Mouse (Mus musculus) midbrain, embryonic 15.5 days (tissue): ENCODE results near the gene Pigx. TPM values are rescaled to one million over a fixed set of nuclear protein-coding genes. Genes with fewer than 3 reads are reported as not detected.
"Not testable (repeated sequence)": the region's sequence is repeated elsewhere in the genome, so short reads cannot be mapped to it uniquely, and the experiment has no call there.

Source experiments
- ATAC-seq: fragments of 200-750 bp; cut with Nextera tagmentation; replicated peaks from 2 replicates; pipeline ENCODE4 v1.8.0; 2017; ENCODE audit warnings: moderate TSS enrichment
- H3K27ac ChIP-seq: fragments of 300-500 bp; sonication (generic); 2 replicates; pipeline ENCODE4 v1.5.1; 2015; ENCODE audit warnings: mild to moderate bottlenecking, inconsistent platforms
- H3K27me3 ChIP-seq: fragments of 300-500 bp; sonication (generic); replicated peaks from 2 replicates; pipeline ENCODE4 v1.6.1; 2015; ENCODE audit warnings: inconsistent platforms
- H3K36me3 ChIP-seq: fragments of 300-500 bp; sonication (generic); replicated peaks from 2 replicates; pipeline ENCODE4 v1.6.1; 2015; ENCODE audit warnings: inconsistent platforms
- H3K4me1 ChIP-seq: fragments of 300-500 bp; sonication (generic); 2 replicates; pipeline ENCODE4 v1.6.1; 2015; ENCODE audit warnings: inconsistent platforms
- H3K4me2 ChIP-seq: fragments of 300-500 bp; sonication (generic); 2 replicates; pipeline ENCODE4 v1.6.1; 2015; ENCODE audit warnings: inconsistent platforms, mild to moderate bottlenecking, moderate library complexity
- H3K4me3 ChIP-seq: fragments of 300-500 bp; sonication (generic); 2 replicates; pipeline ENCODE4 v1.5.1; 2015; ENCODE audit warnings: mild to moderate bottlenecking, inconsistent platforms
- H3K9ac ChIP-seq: fragments of 300-500 bp; sonication (generic); 2 replicates; pipeline ENCODE4 v1.6.1; 2015; ENCODE audit warnings: mild to moderate bottlenecking, inconsistent platforms
- H3K9me3 ChIP-seq: fragments of 300-500 bp; sonication (generic); 2 replicates; pipeline ENCODE4 v1.6.1; 2016; ENCODE audit warnings: inconsistent platforms
- WGBS: fragments of 180-500 bp; shearing (Covaris S2); methylation state at CpG from one replicate; pipeline ENCODE4 v1.1.7; 2015; ENCODE audit warnings: mixed read lengths; 5-methylcytosine and 5-hydroxymethylcytosine counted together
- polyA plus RNA-seq: library from polyadenylated mRNA; unstranded; fragments of >200 nt; fragmentation: Nextera tagmentation; extraction: Ambion mirVana; gene quantifications from 2 replicates; pipeline ENCODE4 v1.2.1, GENCODE M21; 2015

The Pigx gene
- polyA plus RNA-seq, 1 experiment from 2014 or later: 106 TPM

DNA sequence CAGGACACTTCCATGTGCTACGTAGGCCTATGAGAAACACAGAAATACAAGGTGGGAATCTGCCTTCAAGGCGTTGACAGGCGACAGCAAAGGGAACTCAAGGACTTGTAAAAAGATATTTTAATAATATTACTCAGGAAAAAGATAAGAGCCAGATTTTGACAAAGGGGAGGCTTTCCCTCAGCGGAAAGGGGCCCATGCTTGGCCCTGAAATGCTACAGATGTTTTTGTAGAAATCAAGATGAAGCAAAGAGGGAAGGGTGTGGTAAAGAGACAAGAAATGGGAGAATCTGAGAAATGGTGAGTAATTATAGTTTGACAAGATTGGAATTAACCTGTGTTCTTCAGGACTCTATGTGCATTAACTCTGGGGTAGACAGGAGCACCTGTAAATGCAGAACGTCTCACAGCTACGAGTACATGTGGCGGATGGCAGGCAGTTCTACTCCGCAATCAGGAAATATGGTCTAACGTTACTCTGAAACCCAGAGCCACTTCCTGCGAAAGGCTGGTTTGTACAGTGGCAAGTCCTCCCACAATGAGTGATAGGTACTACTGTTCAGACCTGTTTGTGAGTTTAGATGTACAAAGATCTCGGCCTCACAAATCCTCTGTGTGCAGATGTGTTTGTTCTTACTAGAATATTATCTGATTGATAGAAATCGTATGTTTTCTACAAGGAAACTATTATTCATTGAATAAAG lies 8.0 kb upstream of the Pigx start:
- Histone ChIP-seq H3K27me3 (no peaks in the 10 kb centered on the region), H3K9ac (no peak overlapping the region), H3K9me3 (no peaks in the 10 kb centered on the region), H3K4me3 (no peak overlapping the region), H3K4me2 (no peak overlapping the region), H3K27ac (no peak overlapping the region), H3K4me1 (no peaks in the 10 kb centered on the region), H3K36me3 (peaks cover 25% of the 10 kb centered on the region)
- 92% methylated on average over 12 of the region's 12 CpGs for WGBS
- no peak for ATAC-seq

DNA sequence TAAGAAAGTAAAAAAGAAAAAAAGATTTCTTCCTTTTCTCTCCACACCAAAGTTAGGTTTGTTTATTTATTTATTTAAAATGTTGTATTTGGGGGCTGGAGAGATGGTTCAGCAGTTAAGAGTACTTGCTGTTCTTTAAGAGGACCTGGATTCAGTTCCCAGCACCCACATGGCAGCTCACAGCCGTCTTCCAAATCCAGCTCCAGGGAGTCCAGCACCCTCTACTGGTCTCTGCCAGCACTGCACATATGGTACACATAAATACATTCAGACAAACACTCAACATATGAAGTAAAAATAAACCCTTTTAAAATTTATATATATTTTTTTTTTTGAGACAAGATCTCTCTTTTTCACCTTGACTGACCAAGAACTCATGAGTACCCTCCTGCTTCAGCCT lies 6.2 kb upstream of the Pigx start:
- Histone ChIP-seq H3K27ac (no peak overlapping the region), H3K4me1 (no peaks in the 10 kb centered on the region), H3K4me2 (no peak overlapping the region), H3K4me3 (no peak overlapping the region), H3K36me3 (peaks cover 26% of the 10 kb centered on the region), H3K27me3 (no peaks in the 10 kb centered on the region), H3K9me3 (no peaks in the 10 kb centered on the region), H3K9ac (no peak overlapping the region)
- WGBS: 92% methylated on average over 1 of the region's 1 CpGs
- no peak for ATAC-seq

DNA sequence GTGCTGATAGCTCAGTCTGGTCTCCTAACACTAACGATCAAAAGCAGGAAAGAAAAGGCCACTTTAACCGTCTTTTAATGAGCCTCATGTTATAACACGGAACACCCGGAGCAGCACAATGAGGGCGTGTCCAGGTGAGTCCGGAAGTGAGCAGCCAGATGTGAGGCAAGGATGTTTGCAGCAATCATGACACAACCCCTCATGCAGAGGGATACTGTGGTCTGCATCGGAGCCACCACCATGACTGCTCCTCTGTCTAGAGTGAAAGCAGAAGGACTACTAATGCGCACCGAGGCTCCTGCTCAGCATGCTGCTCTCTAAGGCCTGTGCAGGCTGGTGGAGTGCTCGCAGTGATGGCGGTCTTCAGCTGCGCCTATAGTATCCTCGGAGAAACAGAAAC lies 2.8 kb upstream of the Pigx start:
- no peak overlapping the region for H3K27ac ChIP-seq
- no peak overlapping the region for H3K4me3 ChIP-seq
- peaks cover 19% of the 10 kb centered on the region; the same call in 1 of the 2 replicates for H3K36me3 ChIP-seq
- no peaks in the 10 kb centered on the region for H3K9me3 ChIP-seq
- peaks cover 21% of the 10 kb centered on the region for H3K4me1 ChIP-seq
- WGBS: 94% methylated on average over 13 of the region's 13 CpGs
- ATAC-seq: no peak
- no peaks in the 10 kb centered on the region for H3K27me3 ChIP-seq
- H3K4me2 ChIP-seq: no peak overlapping the region
- no peak overlapping the region for H3K9ac ChIP-seq

DNA sequence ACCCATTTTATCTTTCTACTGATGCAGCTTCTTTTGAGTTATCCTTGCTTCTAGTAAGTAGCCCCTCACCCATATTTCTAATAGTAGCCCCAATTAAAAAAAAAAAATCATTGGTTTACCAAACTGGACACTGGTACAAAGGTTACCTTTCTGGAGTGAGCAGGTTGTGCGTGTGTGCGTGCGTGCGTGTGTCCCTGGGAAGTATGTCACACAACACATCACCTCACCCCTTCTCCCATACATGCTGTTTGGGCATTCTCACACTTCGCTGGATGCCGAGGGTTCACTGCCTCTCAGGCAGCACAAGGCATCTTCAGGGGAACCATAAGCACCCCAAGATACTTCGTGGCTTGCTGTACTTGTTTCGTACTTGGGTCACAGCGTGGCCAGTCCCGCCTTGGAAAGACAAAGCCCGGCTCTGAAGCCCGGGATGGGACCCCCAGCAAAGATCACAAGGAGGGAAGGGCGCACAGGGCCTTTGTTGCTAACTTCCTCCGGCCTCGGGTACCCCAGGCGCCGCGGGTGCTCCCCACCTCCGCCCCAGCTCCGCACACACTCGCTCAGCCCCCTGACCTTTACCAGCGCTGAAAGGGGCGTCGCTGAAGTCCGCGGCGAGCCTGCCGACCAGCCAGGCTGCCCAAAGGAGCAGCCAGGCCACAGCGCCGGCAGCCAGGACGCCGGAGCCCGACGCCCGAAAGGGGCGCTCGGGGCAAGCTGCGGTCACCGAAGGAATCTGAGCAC lies 473 bp downstream of the Pigx start:
- Histone ChIP-seq H3K4me2 (peak overlapping the region; percentile 66), H3K4me1 (peaks cover 21% of the 10 kb centered on the region), H3K36me3 (peaks cover 6% of the 10 kb centered on the region; the same call in 1 of the 2 replicates), H3K9me3 (no peaks in the 10 kb centered on the region), H3K4me3 (peak overlapping the region; percentile 90), H3K27ac (peak overlapping the region; percentile 85), H3K27me3 (no peaks in the 10 kb centered on the region), H3K9ac (peak overlapping the region; percentile 77)
- 0% methylated on average over 38 of the region's 39 CpGs for WGBS
- ATAC-seq: peak; percentile 80

DNA sequence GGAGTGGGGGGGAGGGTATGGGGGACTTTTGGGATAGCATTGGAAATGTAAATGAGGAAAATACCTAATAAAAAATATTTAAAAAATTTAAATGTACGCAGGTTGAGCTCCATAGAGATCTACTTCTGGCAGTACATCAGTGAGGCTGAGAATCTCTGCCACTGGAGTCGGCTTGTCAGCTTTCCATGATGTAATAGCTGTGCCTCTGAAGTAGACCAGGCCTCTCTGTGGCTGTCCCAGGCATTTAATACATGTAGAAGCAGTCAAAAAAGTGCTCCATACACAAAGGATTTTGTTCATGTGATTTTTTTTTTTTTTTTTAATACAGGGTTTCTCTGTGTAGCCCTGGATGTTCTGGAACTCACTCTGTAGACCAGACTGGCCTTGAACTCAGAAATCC lies 1.8 kb downstream of the Pigx start:
- peaks cover 21% of the 10 kb centered on the region for H3K4me1 ChIP-seq
- not testable (repeated sequence) for H3K4me3 ChIP-seq, H3K27me3 ChIP-seq, H3K4me2 ChIP-seq, H3K9me3 ChIP-seq, H3K9ac ChIP-seq, H3K36me3 ChIP-seq, ATAC-seq, H3K27ac ChIP-seq
- WGBS: 91% methylated on average over 2 of the region's 2 CpGs

DNA sequence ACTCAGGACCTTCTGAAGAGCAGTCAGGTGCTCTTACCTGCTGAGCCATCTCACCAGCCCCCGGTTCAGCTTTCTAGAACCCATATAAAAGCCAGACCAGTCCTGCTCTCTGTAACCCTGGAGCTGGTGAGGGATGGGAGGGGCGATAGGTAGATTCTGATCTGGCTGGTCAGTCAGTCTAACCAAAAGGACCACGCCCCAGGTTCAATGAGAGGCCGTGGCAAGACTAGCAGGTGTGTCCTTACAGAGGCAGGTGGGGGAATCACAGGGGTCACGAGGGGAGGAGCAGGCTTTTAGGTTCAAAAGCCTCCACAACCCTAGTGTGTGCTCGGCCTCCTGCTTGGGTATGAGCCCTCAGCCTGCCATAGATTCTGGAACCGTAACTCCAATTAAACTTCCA lies 8.1 kb downstream of the Pigx start:
- WGBS: 96% methylated on average over 7 of the region's 7 CpGs
- Histone ChIP-seq H3K36me3 (peaks cover 34% of the 10 kb centered on the region), H3K4me3 (no peak overlapping the region), H3K4me1 (no peaks in the 10 kb centered on the region), H3K9me3 (no peaks in the 10 kb centered on the region), H3K4me2 (no peak overlapping the region), H3K27ac (no peak overlapping the region), H3K27me3 (no peaks in the 10 kb centered on the region), H3K9ac (no peak overlapping the region)
- no peak for ATAC-seq

DNA sequence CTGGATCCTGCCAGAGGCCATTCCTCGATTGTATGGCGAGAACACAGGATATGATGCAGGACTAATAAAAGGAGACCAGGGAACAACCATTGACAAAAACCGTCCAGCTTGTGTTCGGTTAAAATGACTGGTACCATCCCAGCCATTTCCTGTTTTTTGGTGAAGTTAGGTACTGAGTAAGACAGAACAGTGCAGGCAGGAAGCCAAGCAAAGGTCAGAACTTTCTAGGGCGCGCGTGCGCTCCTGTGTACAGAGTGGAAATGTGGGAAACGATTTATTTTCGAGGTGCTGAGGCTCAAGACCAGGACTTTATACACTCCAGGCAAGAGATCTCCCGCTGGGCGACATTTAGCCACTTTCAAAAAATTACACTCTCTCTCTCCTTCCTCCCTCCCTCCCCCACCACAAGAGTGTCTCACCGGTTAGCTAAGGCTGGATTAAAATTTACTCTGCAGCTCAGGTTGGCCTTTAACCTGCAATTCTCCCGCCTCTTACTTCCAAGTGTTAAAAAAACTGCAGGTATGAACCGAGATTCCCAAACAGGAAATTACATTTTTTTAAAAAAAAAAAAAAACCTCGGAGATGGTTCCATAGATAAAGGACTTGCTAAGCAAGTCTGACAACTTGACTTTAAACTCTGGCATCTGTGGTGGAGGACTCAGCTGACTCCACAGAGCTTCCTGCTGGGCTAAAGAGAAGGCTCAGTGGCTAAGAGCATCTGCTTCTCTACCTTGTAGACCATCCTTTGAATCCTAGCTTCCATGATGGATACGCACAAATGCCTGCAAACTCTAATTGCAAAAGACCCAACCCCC lies 11.7 kb downstream of the Pigx start:
- Histone ChIP-seq H3K4me2 (no peak overlapping the region), H3K27ac (no peak overlapping the region), H3K9ac (no peak overlapping the region), H3K36me3 (peaks cover 52% of the 10 kb centered on the region), H3K9me3 (no peaks in the 10 kb centered on the region), H3K4me3 (no peak overlapping the region), H3K4me1 (no peaks in the 10 kb centered on the region), H3K27me3 (no peaks in the 10 kb centered on the region)
- ATAC-seq: no peak
- WGBS: 92% methylated on average over 17 of the region's 17 CpGs

DNA sequence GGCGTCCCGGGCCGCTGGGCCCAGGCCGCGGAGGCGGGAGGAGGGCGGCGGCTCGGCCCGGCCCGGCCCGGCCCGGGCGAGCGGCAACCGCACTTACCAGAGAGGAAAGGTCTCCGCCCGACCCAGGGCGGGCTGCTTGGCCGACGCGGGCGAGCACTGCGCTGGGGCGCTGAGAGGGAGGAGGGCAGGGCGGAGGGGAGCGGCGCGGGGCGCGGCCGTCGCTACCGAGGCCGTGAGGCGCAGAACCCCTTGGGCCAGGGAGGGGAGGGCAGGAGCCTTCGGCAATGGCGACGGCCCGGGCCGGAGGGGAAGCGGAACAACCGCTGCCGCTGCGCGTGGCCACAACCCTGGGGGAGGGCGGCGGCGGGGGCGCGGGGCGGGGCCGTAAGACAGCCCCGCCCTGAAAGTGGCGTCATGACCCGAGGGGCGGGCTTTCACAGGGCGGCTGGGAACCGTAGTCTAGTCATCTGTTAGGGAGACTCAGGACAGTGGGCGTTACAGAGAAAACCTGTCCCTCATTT lies 20.5 kb downstream of the Pigx start, which contains the start of gene Pak2:
Gene Pak2, minus strand, starts transcription at position 352 of the 521 bp plus-strand sequence.
- Histone ChIP-seq H3K4me2 (peak within 1 kb of the TSS; percentile 69), H3K4me3 (peak within 1 kb of the TSS; percentile 96), H3K9me3 (no peaks in the 10 kb centered on the region), H3K36me3 (no peaks in the 10 kb centered on the region), H3K4me1 (peaks cover 27% of the 10 kb centered on the region), H3K27ac (peak within 1 kb of the TSS; percentile 93), H3K27me3 (no peaks in the 10 kb centered on the region), H3K9ac (peak within 1 kb of the TSS; percentile 93)
- WGBS: 0% methylated on average over 35 of the region's 60 CpGs
- peak; percentile 97 for ATAC-seq

DNA sequence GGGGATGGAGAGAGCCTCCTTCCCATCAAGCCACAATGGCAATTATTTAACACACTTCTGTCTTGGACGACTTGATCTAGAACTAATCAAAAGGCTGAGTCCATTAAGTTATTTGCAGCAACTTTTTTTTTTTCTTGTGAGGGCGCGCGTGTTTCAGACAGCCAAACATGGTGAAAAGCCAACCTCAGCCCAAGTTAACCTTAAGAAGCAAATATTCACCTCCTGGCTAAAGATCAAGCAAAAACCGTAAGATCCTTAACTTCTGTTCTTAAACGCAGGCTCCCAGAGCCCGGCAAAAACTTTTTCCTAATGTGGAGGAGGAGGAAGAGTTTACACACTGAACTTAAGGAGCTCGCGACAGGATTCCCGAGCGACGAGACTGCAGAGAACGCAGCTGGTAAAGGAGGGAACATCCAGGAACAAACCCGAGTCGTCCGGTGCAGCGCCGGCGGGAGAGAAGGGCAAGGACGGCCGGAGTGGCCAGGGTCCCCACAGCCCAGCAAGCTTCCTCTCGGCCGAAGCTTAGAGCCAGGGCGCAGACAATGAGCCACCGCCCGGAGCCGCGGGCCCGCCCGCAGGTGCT lies 21.0 kb downstream of the Pigx start:
- no peak for ATAC-seq
- peak overlapping the region; percentile 69 for H3K4me2 ChIP-seq
- 0% methylated on average over 24 of the region's 30 CpGs for WGBS

DNA sequence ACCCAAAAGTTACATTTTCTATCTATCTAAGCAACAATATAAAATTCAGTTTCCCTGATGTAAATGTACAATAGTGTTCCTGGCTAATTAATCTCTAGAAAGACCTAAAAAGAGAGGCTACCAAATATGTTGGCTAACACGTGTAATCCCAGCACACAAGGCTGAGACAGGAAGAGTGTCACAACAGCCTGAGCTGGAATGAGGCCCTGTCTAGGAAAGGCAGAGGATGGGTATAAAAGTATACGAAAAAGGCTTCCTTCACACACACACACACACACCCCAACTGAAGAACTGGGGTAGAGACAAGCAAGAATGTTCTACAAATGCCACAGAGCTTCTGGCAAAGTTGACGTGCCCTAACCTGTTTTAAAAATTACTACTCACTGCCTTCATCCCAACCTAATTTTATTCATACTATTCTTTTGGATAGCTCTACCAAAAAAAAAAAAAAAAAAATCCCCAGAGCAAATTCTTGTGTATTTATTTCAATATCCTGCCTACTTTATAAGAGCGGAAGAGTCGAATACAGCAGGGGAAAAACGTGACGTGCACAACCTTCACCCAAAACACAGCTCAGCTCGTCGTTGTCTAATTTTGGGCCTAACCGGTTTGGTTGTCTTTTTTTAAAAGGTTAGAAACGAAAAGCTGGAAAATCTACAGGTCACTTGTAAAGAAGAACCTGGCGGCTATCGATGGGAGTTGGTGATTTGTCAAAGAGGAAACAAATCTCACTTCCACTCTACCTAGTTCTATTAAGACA lies 21.7 kb downstream of the Pigx start:
- Histone ChIP-seq H3K36me3 (no peaks in the 10 kb centered on the region), H3K27ac (no peak overlapping the region), H3K4me1 (peaks cover 27% of the 10 kb centered on the region), H3K27me3 (no peaks in the 10 kb centered on the region), H3K9ac (peak overlapping the region; percentile 93), H3K4me2 (peak overlapping the region; percentile 69), H3K9me3 (no peaks in the 10 kb centered on the region), H3K4me3 (peak overlapping the region; percentile 96)
- 9% methylated on average over 13 of the region's 13 CpGs for WGBS
- ATAC-seq: no peak

More for the DNA sequence above, 21.0 kb downstream of the Pigx start:
- Histone ChIP-seq H3K4me1 (peaks cover 27% of the 10 kb centered on the region), H3K4me3 (peak overlapping the region; percentile 96), H3K36me3 (no peaks in the 10 kb centered on the region), H3K27me3 (no peaks in the 10 kb centered on the region), H3K27ac (peak overlapping the region; percentile 93), H3K9me3 (no peaks in the 10 kb centered on the region), H3K9ac (peak overlapping the region; percentile 93)

DNA sequence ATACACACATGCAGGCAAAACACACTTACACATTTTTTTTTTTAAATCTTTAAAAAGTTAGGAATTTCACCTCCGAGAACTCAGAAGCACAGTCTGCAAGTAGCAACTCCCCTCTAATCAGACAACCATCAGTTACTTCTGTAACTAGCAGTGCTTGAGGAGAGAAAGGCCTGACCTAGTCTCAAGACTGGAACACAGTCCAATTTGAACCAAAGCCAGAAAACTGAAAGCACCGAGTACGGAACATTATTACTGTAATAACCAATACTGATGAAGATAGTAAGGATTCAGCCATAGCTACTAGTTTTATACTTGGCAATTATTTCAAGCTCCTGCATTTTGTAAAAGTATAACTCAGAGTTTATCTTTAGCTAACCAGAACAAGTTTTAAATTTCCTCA lies 23.1 kb downstream of the Pigx start:
- WGBS: 79% methylated on average over 3 of the region's 3 CpGs
- Histone ChIP-seq H3K36me3 (no peaks in the 10 kb centered on the region), H3K27me3 (no peaks in the 10 kb centered on the region), H3K9ac (no peak overlapping the region), H3K4me1 (peaks cover 27% of the 10 kb centered on the region), H3K4me2 (no peak overlapping the region), H3K4me3 (no peak overlapping the region), H3K9me3 (no peaks in the 10 kb centered on the region), H3K27ac (no peak overlapping the region)
- ATAC-seq: no peak
